In the genomic region with DNA sequence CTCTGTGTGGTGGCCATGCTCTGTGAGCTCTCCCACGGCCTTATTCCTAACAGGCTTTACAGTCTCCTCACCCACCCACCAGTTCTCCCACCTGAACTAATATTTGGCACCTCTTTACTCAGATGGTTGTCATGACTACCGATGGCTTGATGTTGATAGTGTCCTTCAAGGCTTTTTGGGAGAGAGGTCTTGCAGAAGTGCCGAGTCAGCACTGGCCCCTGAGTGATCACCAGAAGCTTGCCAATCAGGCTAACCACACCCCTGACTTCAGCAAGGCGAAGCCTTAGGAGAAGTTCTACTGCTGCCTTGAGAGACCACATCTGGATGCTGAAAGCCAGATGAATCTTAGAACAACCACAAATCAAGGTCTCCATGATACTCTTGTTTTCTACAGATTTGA, we compare ENCODE assay signal across 8 mouse cellular contexts.
DNase-seq lines count a peak whose midpoint lies in the region; ATAC-seq and TF ChIP-seq lines count a peak whose summit lies in the region.

No protein-coding gene starts in this region.

- no peaks in the 10 kb centered on the region for H3K27me3 ChIP-seq in forebrain, embryonic 15.5 days
- H3K27me3 ChIP-seq in forebrain, postnatal 0 days (ENCODE audit: insufficient read depth, low read length) = no peaks in the 10 kb centered on the region
- H3K27me3 ChIP-seq in lung, embryonic 15.5 days = no peaks in the 10 kb centered on the region
- H3K27me3 ChIP-seq in neural tube, embryonic 15.5 days (replicated peaks) = no peaks in the 10 kb centered on the region

- no peak for TF ChIP-seq CTCF in forebrain, postnatal 0 days (IDR thresholded peaks at IDR 0.05; ENCODE audit: low read depth)

- no peak overlapping the region for H3K4me3 ChIP-seq in forebrain, embryonic 15.5 days
- H3K4me3 ChIP-seq in forebrain, postnatal 0 days (ENCODE audit: low read depth, low read length) = no peak overlapping the region
- no peak overlapping the region for H3K4me3 ChIP-seq in lung, embryonic 15.5 days
- H3K4me3 ChIP-seq in neural tube, embryonic 15.5 days (replicated peaks) = no peak overlapping the region

- no peak for ATAC-seq in forebrain, embryonic 15.5 days (replicated peaks)
- ATAC-seq in forebrain, postnatal 0 days = no peak
- ATAC-seq in lung, embryonic 15.5 days (ENCODE audit: borderline replicate concordance, extremely low read depth, low FRiP score, low TSS enrichment) = no peak
- no peak for ATAC-seq in neural tube, embryonic 15.5 days (ENCODE audit: low FRiP score)

- H3K4me1 ChIP-seq in forebrain, embryonic 15.5 days = peaks cover 47% of the 10 kb centered on the region
- peaks cover 9% of the 10 kb centered on the region for H3K4me1 ChIP-seq in forebrain, postnatal 0 days (ENCODE audit: insufficient read depth)
- H3K4me1 ChIP-seq in lung, embryonic 15.5 days = peaks cover 57% of the 10 kb centered on the region
- H3K4me1 ChIP-seq in neural tube, embryonic 15.5 days = peaks cover 23% of the 10 kb centered on the region

- 78% methylated on average over 4 of the region's 4 CpGs for WGBS in forebrain, embryonic 15.5 days
- WGBS in forebrain, postnatal 0 days = 70% methylated on average over 4 of the region's 4 CpGs
- 37% methylated on average over 4 of the region's 4 CpGs for WGBS in lung, embryonic 15.5 days
- 74% methylated on average over 4 of the region's 4 CpGs for WGBS in neural tube, embryonic 15.5 days

- peak overlapping the region; percentile 59 for H3K27ac ChIP-seq in forebrain, embryonic 15.5 days (replicated peaks)
- no peak overlapping the region for H3K27ac ChIP-seq in forebrain, postnatal 0 days (ENCODE audit: low read depth, low read length)
- peak overlapping the region; percentile 79 for H3K27ac ChIP-seq in lung, embryonic 15.5 days
- peak overlapping the region; percentile 48; the same call in 1 of the 2 replicates for H3K27ac ChIP-seq in neural tube, embryonic 15.5 days (replicated peaks)

- no peaks in the 10 kb centered on the region for H3K36me3 ChIP-seq in forebrain, embryonic 15.5 days
- H3K36me3 ChIP-seq in forebrain, postnatal 0 days (ENCODE audit: insufficient read depth) = no peaks in the 10 kb centered on the region
- no peaks in the 10 kb centered on the region for H3K36me3 ChIP-seq in lung, embryonic 15.5 days
- H3K36me3 ChIP-seq in neural tube, embryonic 15.5 days = no peaks in the 10 kb centered on the region

- DNase-seq in forebrain, postnatal 0 days = no peak
- DNase-seq in lung, postnatal 25 days (ENCODE audit: low spot score) = no peak
- peak; percentile 27 for DNase-seq in forelimb bud, embryonic 11.5 days (ENCODE audit: low read depth, low spot score)
- no peak for DNase-seq in thymus, postnatal 14 days
- DNase-seq in cerebellum, postnatal 10 days = no peak

- no peaks in the 10 kb centered on the region for H3K9me3 ChIP-seq in forebrain, embryonic 15.5 days
- no peaks in the 10 kb centered on the region for H3K9me3 ChIP-seq in forebrain, postnatal 0 days (ENCODE audit: low read length)
- no peaks in the 10 kb centered on the region for H3K9me3 ChIP-seq in lung, embryonic 15.5 days
- H3K9me3 ChIP-seq in neural tube, embryonic 15.5 days (replicated peaks) = no peaks in the 10 kb centered on the region

- H3K4me2 ChIP-seq in forebrain, embryonic 15.5 days (replicated peaks) = no peak overlapping the region
- no peak overlapping the region for H3K4me2 ChIP-seq in forebrain, postnatal 0 days (ENCODE audit: low read depth)
- no peak overlapping the region for H3K4me2 ChIP-seq in lung, embryonic 15.5 days
- H3K4me2 ChIP-seq in neural tube, embryonic 15.5 days = no peak overlapping the region

- no peak overlapping the region for H3K9ac ChIP-seq in forebrain, embryonic 15.5 days (replicated peaks)
- H3K9ac ChIP-seq in forebrain, postnatal 0 days = no peak overlapping the region
- no peak overlapping the region for H3K9ac ChIP-seq in lung, embryonic 15.5 days
- H3K9ac ChIP-seq in neural tube, embryonic 15.5 days (replicated peaks) = no peak overlapping the region
